Mouse (Mus musculus) hindbrain, embryonic 11.5 days (tissue): ENCODE results near the gene Gm5127. TPM values are rescaled to one million over a fixed set of nuclear protein-coding genes. Genes with fewer than 3 reads are reported as not detected.

Experiments
- ATAC-seq: fragments of 200-750 bp; cut with Nextera tagmentation; 2 replicates; pipeline ENCODE4 v1.8.0; 2017; ENCODE audit warnings: mild to moderate bottlenecking, moderate TSS enrichment, moderate library complexity; ENCODE audit not compliant: low FRiP score
- DNase-seq: peaks from one replicate; pipeline ENCODE4 v3.0.0-alpha.2; 2015; ENCODE audit warnings: low spot score
- H3K27ac ChIP-seq: fragments of 300-500 bp; sonication (generic); 2 replicates; pipeline ENCODE4 v1.5.1; 2014; ENCODE audit warnings: mild to moderate bottlenecking, low read depth, low read length
- H3K27me3 ChIP-seq: fragments of 300-500 bp; sonication (generic); 2 replicates; pipeline ENCODE4 v1.6.1; 2014; ENCODE audit warnings: mild to moderate bottlenecking, low read length, moderate library complexity, mixed read lengths; ENCODE audit not compliant: control insufficient read depth, insufficient read depth
- H3K36me3 ChIP-seq: fragments of 300-500 bp; sonication (generic); 2 replicates; pipeline ENCODE4 v1.6.1; 2014; ENCODE audit warnings: mild to moderate bottlenecking, low read length, moderate library complexity, mixed read lengths; ENCODE audit not compliant: control insufficient read depth, insufficient read depth
- H3K4me1 ChIP-seq: fragments of 300-500 bp; sonication (generic); replicated peaks from 2 replicates; pipeline ENCODE4 v1.6.1; 2014; ENCODE audit warnings: low read length, mixed read lengths; ENCODE audit not compliant: control insufficient read depth, insufficient read depth
- H3K4me2 ChIP-seq: fragments of 300-500 bp; sonication (generic); replicated peaks from 2 replicates; pipeline ENCODE4 v1.6.1; 2014; ENCODE audit warnings: mild to moderate bottlenecking, low read depth, low read length
- H3K4me3 ChIP-seq: fragments of 300-500 bp; sonication (generic); 2 replicates; pipeline ENCODE4 v1.5.1; 2014; ENCODE audit warnings: low read depth, low read length
- H3K9ac ChIP-seq: fragments of 300-500 bp; sonication (generic); 2 replicates; pipeline ENCODE4 v1.6.1; 2014; ENCODE audit warnings: low read depth, low read length
- H3K9me3 ChIP-seq: fragments of 300-500 bp; sonication (generic); 2 replicates; pipeline ENCODE4 v1.6.1; 2016; ENCODE audit warnings: low read length; ENCODE audit not compliant: control insufficient read depth
- WGBS: fragments of 180-500 bp; shearing (Covaris S2); extraction: QIAGEN DNeasy Blood & Tissue Kit; methylation state at CpG from one replicate; pipeline ENCODE4 v1.1.7; 2014; 5-methylcytosine and 5-hydroxymethylcytosine counted together
- polyA plus RNA-seq: library from polyadenylated mRNA; unstranded; fragments of >200 nt; fragmentation: Nextera tagmentation; extraction: Ambion mirVana; gene quantifications from 2 replicates; pipeline ENCODE4 v1.2.1, GENCODE M21; 2014

The Gm5127 gene
- polyA plus RNA-seq, 1 experiment from 2014 or later, result 1.7 TPM

DNA sequence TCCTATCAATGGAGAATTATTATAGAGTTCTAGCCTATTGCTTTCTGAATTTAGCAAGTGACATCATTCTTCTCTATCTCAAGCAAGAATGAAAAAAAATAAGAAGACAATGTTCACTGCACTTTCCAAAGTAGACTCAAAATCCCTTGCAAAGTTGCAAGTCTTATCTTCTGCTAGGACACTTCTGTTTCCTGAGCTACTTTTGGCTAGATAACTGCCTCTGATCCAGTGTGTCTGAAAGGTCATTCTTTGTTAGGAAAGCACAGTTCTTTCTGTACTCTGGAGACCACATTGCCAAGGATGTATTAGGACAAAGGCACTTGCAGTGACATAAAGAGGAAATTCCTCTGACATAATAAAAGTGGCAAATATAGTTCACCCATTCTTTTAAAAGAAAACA, 159.3 kb downstream of the Gm5127 start:
- Histone ChIP-seq H3K4me2 (no peak overlapping the region), H3K27ac (no peak overlapping the region), H3K4me1 (no peaks in the 10 kb centered on the region), H3K27me3 (no peaks in the 10 kb centered on the region), H3K9ac (no peak overlapping the region), H3K4me3 (no peak overlapping the region), H3K36me3 (no peaks in the 10 kb centered on the region), H3K9me3 (no peaks in the 10 kb centered on the region)
- ATAC-seq, result no peak
- DNase-seq, result no peak

DNA sequence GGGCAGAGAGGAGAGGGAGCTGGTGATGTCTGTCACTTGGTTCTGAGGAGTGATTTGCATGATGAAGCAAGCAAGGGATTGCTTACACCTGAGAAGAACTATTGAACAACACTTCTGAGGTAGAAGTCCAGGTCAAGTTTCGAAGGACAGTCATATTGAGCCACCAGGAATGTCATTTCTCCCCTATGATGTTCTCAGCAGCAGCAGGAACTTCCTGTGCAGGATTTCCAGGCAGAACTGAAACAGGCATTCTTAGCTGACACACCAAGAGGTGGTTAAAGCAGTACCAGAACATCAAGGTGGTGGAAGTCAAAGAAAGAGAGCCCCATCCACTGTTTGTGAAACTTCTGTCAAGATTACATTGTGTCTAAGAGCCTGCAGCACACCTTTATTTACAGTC, 172.3 kb downstream of the Gm5127 start:
- Histone ChIP-seq H3K4me2 (no peak overlapping the region), H3K4me1 (no peaks in the 10 kb centered on the region), H3K36me3 (no peaks in the 10 kb centered on the region), H3K27me3 (no peaks in the 10 kb centered on the region), H3K9ac (no peak overlapping the region), H3K4me3 (no peak overlapping the region), H3K9me3 (no peaks in the 10 kb centered on the region), H3K27ac (no peak overlapping the region)
- ATAC-seq, result no peak
- 60% methylated on average over 1 of the region's 1 CpGs for WGBS
- DNase-seq, result no peak

Other genes starting within 250 kb of the Gm5127 start
- 24.1 and 29.5 TPM in 2 replicates for gene Fndc3c1, start 97.8 kb upstream of the Gm5127 start, polyA plus RNA-seq
- 0.21 and 0.51 TPM in 2 replicates for gene Cysltr1, start 20.5 kb downstream of the Gm5127 start, polyA plus RNA-seq